Mouse (Mus musculus): ENCODE data around the gene Trim9. TPM values are rescaled to one million over a fixed set of nuclear protein-coding genes. Genes with fewer than 3 reads are reported as not detected.

Gene Trim9
- polyA plus RNA-seq, 1 experiment from 2014 or later: 0.59 TPM

GRCm38 (mm10) chr12:70367326-70368248 lies 20.2 kb upstream of the Trim9 start:
- Histone ChIP-seq H3K9ac (no peak overlapping the region), H3K27ac (ENCODE audit: low read depth) (0 out of 2 replicates have a peak overlapping the region, but pooled peaks have one; percentile 24), H3K4me2 (peak overlapping the region; percentile 50), H3K36me3 (ENCODE audit: insufficient read depth) (no peaks in the 10 kb centered on the region), H3K4me1 (ENCODE audit: insufficient read depth) (no peaks in the 10 kb centered on the region), H3K27me3 (ENCODE audit: insufficient read depth, low read length) (no peaks in the 10 kb centered on the region), H3K4me3 (ENCODE audit: low read depth, low read length) (no peak overlapping the region; the same call in 1 of the 2 replicates), H3K9me3 (ENCODE audit: low read depth, low read length) (no peaks in the 10 kb centered on the region)
- 0 out of 2 replicates have a peak, but pooled peaks have one; percentile 17 for TF ChIP-seq CTCF (IDR thresholded peaks at IDR 0.05; ENCODE audit: low read depth)
- WGBS: 32% methylated on average over 19 of the region's 19 CpGs
- peak; percentile 98 for ATAC-seq (ENCODE audit: insufficient read depth)
- DNase-seq: peak; percentile 84

GRCm38 (mm10) chr12:70363016-70363415 lies 15.6 kb upstream of the Trim9 start:
- TF ChIP-seq CTCF (IDR thresholded peaks at IDR 0.05; ENCODE audit: low read depth): no peak
- H3K4me2 ChIP-seq: no peak overlapping the region
- DNase-seq: no peak

GRCm38 (mm10) chr12:70360276-70360675 lies 12.9 kb upstream of the Trim9 start:
- Histone ChIP-seq H3K4me2 (no peak overlapping the region), H3K9ac (no peak overlapping the region), H3K27me3 (ENCODE audit: insufficient read depth, low read length) (no peaks in the 10 kb centered on the region), H3K9me3 (ENCODE audit: low read depth, low read length) (no peaks in the 10 kb centered on the region), H3K36me3 (ENCODE audit: insufficient read depth) (no peaks in the 10 kb centered on the region), H3K4me1 (ENCODE audit: insufficient read depth) (no peaks in the 10 kb centered on the region), H3K4me3 (ENCODE audit: low read depth, low read length) (no peak overlapping the region), H3K27ac (ENCODE audit: low read depth) (no peak overlapping the region)
- peak; percentile 4 for DNase-seq
- no peak for ATAC-seq (ENCODE audit: insufficient read depth)
- peak; percentile 44 for TF ChIP-seq CTCF (IDR thresholded peaks at IDR 0.05; ENCODE audit: low read depth)
- 74% methylated on average over 5 of the region's 5 CpGs for WGBS

More at GRCm38 (mm10) chr12:70363016-70363415, 15.6 kb upstream of the Trim9 start:
- Histone ChIP-seq H3K27ac (ENCODE audit: low read depth) (no peak overlapping the region), H3K9me3 (ENCODE audit: low read depth, low read length) (no peaks in the 10 kb centered on the region), H3K9ac (no peak overlapping the region), H3K4me1 (ENCODE audit: insufficient read depth) (no peaks in the 10 kb centered on the region), H3K4me3 (ENCODE audit: low read depth, low read length) (no peak overlapping the region), H3K27me3 (ENCODE audit: insufficient read depth, low read length) (no peaks in the 10 kb centered on the region), H3K36me3 (ENCODE audit: insufficient read depth) (no peaks in the 10 kb centered on the region)
- 26% methylated on average over 4 of the region's 4 CpGs for WGBS
- ATAC-seq (ENCODE audit: insufficient read depth): no peak

- Histone ChIP-seq H3K4me1 (ENCODE audit: insufficient read depth) (no peaks in the 10 kb centered on the region), H3K4me2 (no peak overlapping the region), H3K9me3 (ENCODE audit: low read depth, low read length) (no peaks in the 10 kb centered on the region), H3K27ac (ENCODE audit: low read depth) (no peak overlapping the region), H3K27me3 (ENCODE audit: insufficient read depth, low read length) (no peaks in the 10 kb centered on the region), H3K4me3 (ENCODE audit: low read depth, low read length) (no peak overlapping the region), H3K9ac (no peak overlapping the region), H3K36me3 (ENCODE audit: insufficient read depth) (no peaks in the 10 kb centered on the region)
- TF ChIP-seq CTCF (IDR thresholded peaks at IDR 0.05; ENCODE audit: low read depth): no peak
- DNase-seq: no peak
- 77% methylated on average over 13 of the region's 13 CpGs for WGBS
- no peak for ATAC-seq (ENCODE audit: insufficient read depth)
Measured at GRCm38 (mm10) chr12:70359443-70359842, 12.0 kb upstream of the Trim9 start.

- no peak for TF ChIP-seq CTCF (IDR thresholded peaks at IDR 0.05; ENCODE audit: low read depth)
- no peak for DNase-seq
- Histone ChIP-seq H3K4me3 (ENCODE audit: low read depth, low read length) (no peak overlapping the region), H3K4me2 (no peak overlapping the region), H3K4me1 (ENCODE audit: insufficient read depth) (no peaks in the 10 kb centered on the region), H3K36me3 (ENCODE audit: insufficient read depth) (no peaks in the 10 kb centered on the region), H3K27ac (ENCODE audit: low read depth) (no peak overlapping the region), H3K9me3 (ENCODE audit: low read depth, low read length) (no peaks in the 10 kb centered on the region), H3K9ac (no peak overlapping the region), H3K27me3 (ENCODE audit: insufficient read depth, low read length) (no peaks in the 10 kb centered on the region)
- 84% methylated on average over 8 of the region's 8 CpGs for WGBS
- no peak for ATAC-seq (ENCODE audit: insufficient read depth)
Measured at GRCm38 (mm10) chr12:70354926-70355325, 7.5 kb upstream of the Trim9 start.

- Histone ChIP-seq H3K4me3 (ENCODE audit: low read depth, low read length) (no peak overlapping the region), H3K9me3 (ENCODE audit: low read depth, low read length) (no peaks in the 10 kb centered on the region), H3K27me3 (ENCODE audit: insufficient read depth, low read length) (peaks cover 16% of the 10 kb centered on the region), H3K4me1 (ENCODE audit: insufficient read depth) (peaks cover 9% of the 10 kb centered on the region; the same call in 1 of the 2 replicates), H3K36me3 (ENCODE audit: insufficient read depth) (no peaks in the 10 kb centered on the region), H3K27ac (ENCODE audit: low read depth) (no peak overlapping the region), H3K9ac (no peak overlapping the region), H3K4me2 (no peak overlapping the region)
- WGBS: 78% methylated on average over 4 of the region's 4 CpGs
- ATAC-seq (ENCODE audit: insufficient read depth): no peak
- DNase-seq: no peak
- TF ChIP-seq CTCF (IDR thresholded peaks at IDR 0.05; ENCODE audit: low read depth): no peak
Measured at GRCm38 (mm10) chr12:70350490-70350889, 3.1 kb upstream of the Trim9 start.

- DNase-seq (no peak), ATAC-seq (ENCODE audit: insufficient read depth) (no peak)
- H3K4me2 ChIP-seq: no peak overlapping the region
- no peaks in the 10 kb centered on the region for H3K36me3 ChIP-seq (ENCODE audit: insufficient read depth)
- no peak overlapping the region for H3K4me3 ChIP-seq (ENCODE audit: low read depth, low read length)
- H3K27me3 ChIP-seq (ENCODE audit: insufficient read depth, low read length): peaks cover 23% of the 10 kb centered on the region
- H3K27ac ChIP-seq (ENCODE audit: low read depth): no peak overlapping the region
- H3K9me3 ChIP-seq (ENCODE audit: low read depth, low read length): no peaks in the 10 kb centered on the region
- WGBS: 70% methylated on average over 6 of the region's 6 CpGs
- H3K9ac ChIP-seq: no peak overlapping the region
- TF ChIP-seq CTCF (IDR thresholded peaks at IDR 0.05; ENCODE audit: low read depth): no peak
- H3K4me1 ChIP-seq (ENCODE audit: insufficient read depth): peaks cover 9% of the 10 kb centered on the region; the same call in 1 of the 2 replicates
Measured at GRCm38 (mm10) chr12:70349788-70350187, 2.4 kb upstream of the Trim9 start.
